Mouse (Mus musculus) CH12.LX (cell line): ENCODE measurements around the gene Igflr1. TPM values are rescaled to one million over a fixed set of nuclear protein-coding genes. Genes with fewer than 3 reads are reported as not detected.

ENCODE experiments used
- DNase-seq: peaks from one replicate; pipeline ENCODE4 v3.0.0-alpha.2; 2013; ENCODE audit errors: extremely low read depth
- H3K27ac ChIP-seq: 2 replicates; pipeline ENCODE4 v1.5.1; 2012; ENCODE audit warnings: low read depth, mild to moderate bottlenecking, control low read depth, moderate library complexity; ENCODE audit not compliant: insufficient read depth
- H3K27me3 ChIP-seq: replicated peaks from 2 replicates; pipeline ENCODE3; 2012; ENCODE audit warnings: inconsistent platforms
- H3K36me3 ChIP-seq, 2 experiments: replicated peaks in 1 of 2; 2 replicates each; pipeline versions ENCODE3 to v1.6.1; 2012; ENCODE audit warnings: inconsistent platforms in 1 of 2, low read length in 1 of 2, mild to moderate bottlenecking in 1 of 2, mixed read lengths in 1 of 2, moderate library complexity in 1 of 2; ENCODE audit not compliant: control insufficient read depth in 1 of 2, insufficient read depth in 1 of 2
- H3K4me1 ChIP-seq, 2 experiments: 2 replicates each; pipeline ENCODE4 v1.6.1; 2012; ENCODE audit warnings: inconsistent platforms in 1 of 2, moderate library complexity in 1 of 2; ENCODE audit not compliant: insufficient read depth in 2 of 2, control insufficient read depth in 1 of 2
- H3K4me2 ChIP-seq: 2 replicates; pipeline ENCODE4 v1.6.1; 2012; ENCODE audit warnings: low read depth, mild to moderate bottlenecking, control low read depth; ENCODE audit not compliant: poor library complexity, insufficient read depth, severe bottlenecking
- H3K4me3 ChIP-seq, 3 experiments: fragments of 150-350 bp in 1 of 3; sonication (generic) in 1 of 3; replicated peaks in 1 of 3; 2 replicates each; pipeline versions ENCODE3 to v1.5.1; 2011 to 2012; ENCODE audit warnings: low read depth in 2 of 3, low read length in 2 of 3, mild to moderate bottlenecking in 2 of 3, moderate library complexity in 2 of 3, control low read depth in 1 of 3, improper control_type of control experiment in 1 of 3, inconsistent platforms in 1 of 3, mixed read lengths in 1 of 3; ENCODE audit not compliant: poor library complexity in 1 of 3
- H3K79me2 ChIP-seq: replicated peaks from 2 replicates; pipeline ENCODE4 v1.6.1; 2012; ENCODE audit warnings: mild to moderate bottlenecking, moderate library complexity; ENCODE audit not compliant: control insufficient read depth, poor library complexity, insufficient read depth, severe bottlenecking; ENCODE audit errors: extremely low read depth
- H3K9ac ChIP-seq: 2 replicates; pipeline ENCODE4 v1.6.1; 2012; ENCODE audit warnings: low read depth, mild to moderate bottlenecking, control low read depth, moderate library complexity; ENCODE audit not compliant: insufficient read depth
- H3K9me3 ChIP-seq: replicated peaks from 2 replicates; pipeline ENCODE3; 2012; ENCODE audit warnings: low read length, inconsistent platforms, mixed read lengths
- BHLHE40 ChIP-seq: IDR thresholded peaks from 2 replicates; pipeline ENCODE4 v1.6.1; 2011; ENCODE audit warnings: mild to moderate bottlenecking, low read depth, low read length, improper control_type of control experiment
- CHD1 ChIP-seq: IDR thresholded peaks from 2 replicates; pipeline ENCODE4 v1.6.1; 2012; ENCODE audit warnings: low read depth, low read length, improper control_type of control experiment, inconsistent platforms
- CHD2 ChIP-seq: IDR thresholded peaks from 2 replicates; pipeline ENCODE4 v1.6.1; 2011; ENCODE audit warnings: low read length, improper control_type of control experiment
- E2F4 ChIP-seq: IDR thresholded peaks from 2 replicates; pipeline ENCODE4 v1.6.1; 2011; ENCODE audit warnings: low read depth, low read length, improper control_type of control experiment; ENCODE audit not compliant: insufficient replicate concordance
- ELF1 ChIP-seq: IDR thresholded peaks from 2 replicates; pipeline ENCODE4 v1.6.1; 2014; ENCODE audit warnings: low read depth, mild to moderate bottlenecking, inconsistent platforms, low read length, improper control_type of control experiment
- EP300 ChIP-seq: IDR thresholded peaks from 2 replicates; pipeline ENCODE4 v1.6.1; 2011; ENCODE audit warnings: low read length, improper control_type of control experiment
- ETS1 ChIP-seq: conservative IDR thresholded peaks from 2 replicates; pipeline ENCODE4 v1.6.1; 2012; ENCODE audit warnings: low read depth, mild to moderate bottlenecking, inconsistent platforms, low read length, improper control_type of control experiment, moderate library complexity
- GABPA ChIP-seq: IDR thresholded peaks from 2 replicates; pipeline ENCODE4 v1.6.1; 2012; ENCODE audit warnings: low read depth, low read length, improper control_type of control experiment, inconsistent platforms; ENCODE audit not compliant: insufficient replicate concordance
- HCFC1 ChIP-seq: IDR thresholded peaks from 2 replicates; pipeline ENCODE4 v1.6.1; 2012; ENCODE audit warnings: low read depth, mild to moderate bottlenecking, inconsistent platforms, low read length, improper control_type of control experiment
- IRF4 ChIP-seq: IDR thresholded peaks from 2 replicates; pipeline ENCODE4 v1.6.1; 2014; ENCODE audit warnings: low read depth, mild to moderate bottlenecking, inconsistent platforms, low read length, improper control_type of control experiment
- MAFK ChIP-seq: IDR thresholded peaks from 2 replicates; pipeline ENCODE4 v1.6.1; 2011; ENCODE audit warnings: low read length, improper control_type of control experiment; ENCODE audit not compliant: insufficient replicate concordance
- MAZ ChIP-seq: IDR thresholded peaks from 2 replicates; pipeline ENCODE4 v1.6.1; 2012; ENCODE audit warnings: low read depth, mild to moderate bottlenecking, inconsistent platforms, low read length, improper control_type of control experiment, moderate library complexity
- MEF2A ChIP-seq: IDR thresholded peaks from 2 replicates; pipeline ENCODE4 v1.6.1; 2014; ENCODE audit warnings: low read depth, mild to moderate bottlenecking, inconsistent platforms, low read length, improper control_type of control experiment, borderline replicate concordance
- MXI1 ChIP-seq: IDR thresholded peaks from 2 replicates; pipeline ENCODE4 v1.6.1; 2011; ENCODE audit warnings: mild to moderate bottlenecking, low read depth, low read length, improper control_type of control experiment
- POLR2A ChIP-seq: IDR thresholded peaks from 2 replicates; pipeline ENCODE4 v1.6.1; 2011; ENCODE audit warnings: low read depth, mild to moderate bottlenecking, improper control_type of control experiment, low read length
- POLR2AphosphoS2 ChIP-seq: IDR thresholded peaks from 2 replicates; pipeline ENCODE4 v1.6.1; 2011; ENCODE audit warnings: low read depth, low read length, improper control_type of control experiment
- RAD21 ChIP-seq: IDR thresholded peaks from 2 replicates; pipeline ENCODE4 v1.6.1; 2011; ENCODE audit warnings: low read depth, mild to moderate bottlenecking, low read length, improper control_type of control experiment, moderate library complexity
- SIN3A ChIP-seq: IDR thresholded peaks from 2 replicates; pipeline ENCODE4 v1.6.1; 2012; ENCODE audit warnings: low read length, improper control_type of control experiment, inconsistent platforms
- USF1 ChIP-seq: IDR thresholded peaks from 2 replicates; pipeline ENCODE4 v1.6.1; 2014; ENCODE audit warnings: low read depth, mild to moderate bottlenecking, inconsistent platforms, low read length, improper control_type of control experiment
- ZKSCAN1 ChIP-seq: IDR thresholded peaks from 2 replicates; pipeline ENCODE4 v1.6.1; 2012; ENCODE audit warnings: low read depth, inconsistent platforms, low read length, improper control_type of control experiment, borderline replicate concordance
- ZMIZ1 ChIP-seq: IDR thresholded peaks from 2 replicates; pipeline ENCODE4 v1.6.1; 2012; ENCODE audit warnings: low read depth, mild to moderate bottlenecking, inconsistent platforms, low read length, improper control_type of control experiment
- ZNF384 ChIP-seq: IDR thresholded peaks from 2 replicates; pipeline ENCODE4 v1.6.1; 2012; ENCODE audit warnings: low read depth, low read length, improper control_type of control experiment, inconsistent platforms
- dilution Hi-C: fragments of 300-500 bp; cut with MboI; formaldehyde crosslinking; loops from 2 replicates; pipeline ENCODE4 v1.14.3; 2020; ENCODE audit warnings: low sequenced_read_pairs; ENCODE audit not compliant: extremely low pct_unique_long_range_greater_than_20kb, extremely low pct_ligation_motif_present
- in situ Hi-C: fragments of 300-500 bp; cut with MboI; formaldehyde crosslinking; loops from 3 replicates; pipeline ENCODE4 v1.14.3; 2019; ENCODE audit warnings: low sequenced_read_pairs, low pct_ligation_motif_present, low pct_unique_long_range_greater_than_20kb, mixed read lengths
- polyA plus RNA-seq: library from polyadenylated mRNA; unstranded; fragments of >175 nt; gene quantifications from 2 replicates; pipeline ENCODE4 v1.2.1, GENCODE M21; 2012; ENCODE audit warnings: low read depth; ENCODE audit not compliant: insufficient read length
- total RNA-seq, 2 experiments: library from RNA; depleted of rRNA; stranded (reverse); fragments of 300-350 nt in 1 of 2; fragments of >200 nt in 1 of 2; gene quantifications; 2 replicates each; pipeline ENCODE4 v1.2.3; 2012 to 2014

The Igflr1 gene
- total and polyA plus RNA-seq, 3 experiments = 1.3 TPM; not detected in 2

DNA sequence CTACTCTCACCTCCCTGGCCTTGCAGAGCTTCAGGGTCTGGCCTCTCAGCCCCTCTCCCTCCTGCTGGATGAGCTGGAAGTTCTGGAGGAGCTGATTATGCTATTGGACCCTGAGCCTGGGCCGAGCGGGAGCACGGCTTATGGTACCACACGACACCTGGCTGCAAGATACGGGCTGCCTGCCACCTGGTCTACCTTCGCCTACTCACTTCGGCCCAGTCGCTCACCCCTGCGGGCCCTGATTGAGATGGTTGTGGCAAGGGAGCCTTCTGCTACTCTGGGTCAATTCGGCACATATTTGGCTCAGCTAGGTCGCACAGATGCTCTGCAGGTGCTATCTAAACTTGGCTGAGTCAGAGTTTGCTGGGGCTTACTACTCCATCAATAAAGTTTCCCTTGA is 2.3 kb downstream of the Igflr1 start:
- peaks cover 7 to 11% of the 10 kb centered on the region in 2 experiments; a peak in 3 of 4 replicates for H3K4me1 ChIP-seq
- peaks cover 63 to 85% of the 10 kb centered on the region in 2 experiments for H3K36me3 ChIP-seq
- no peak overlapping the region for H3K4me2 ChIP-seq
- TF ChIP-seq MAZ = no peak
- TF ChIP-seq CHD1 = no peak
- no peak for TF ChIP-seq MXI1
- no peak for TF ChIP-seq ZKSCAN1
- TF ChIP-seq ELF1 = no peak
- no peak for TF ChIP-seq BHLHE40
- TF ChIP-seq POLR2AphosphoS2 = peak; percentile 68; the same call in 1 of the 2 replicates
- no peak for TF ChIP-seq ZMIZ1
- no peak overlapping the region for H3K4me3 ChIP-seq
- no peaks in the 10 kb centered on the region for H3K27me3 ChIP-seq
- H3K79me2 ChIP-seq = peaks cover under 1% of the 10 kb centered on the region
- H3K27ac ChIP-seq = no peak overlapping the region
- in situ Hi-C loops (no loop called here), dilution Hi-C loops (no loop called here)
- no peak overlapping the region for H3K9ac ChIP-seq
- DNase-seq = no peak
- no peaks in the 10 kb centered on the region for H3K9me3 ChIP-seq

DNA sequence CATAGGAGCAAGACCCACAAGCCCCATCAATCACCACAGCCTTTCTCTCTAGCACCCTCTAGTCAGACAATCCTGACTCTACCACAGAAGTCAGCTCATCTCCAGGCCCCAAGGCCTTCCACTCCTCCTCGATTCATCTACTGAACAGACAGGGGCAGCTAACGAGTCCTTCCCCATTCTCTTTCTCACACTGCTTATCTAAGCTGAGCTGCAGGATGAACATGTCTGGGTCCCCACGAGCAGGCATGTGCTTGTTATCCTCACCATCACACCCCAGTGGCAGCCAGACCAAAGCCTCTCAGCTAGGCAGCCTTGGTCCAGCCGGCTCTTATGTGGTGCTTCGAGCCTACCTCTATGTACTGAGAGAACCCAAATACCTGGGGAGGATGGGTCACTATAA is 7.2 kb downstream of the Igflr1 start:
- no peaks in the 10 kb centered on the region for H3K79me2 ChIP-seq
- H3K4me1 ChIP-seq = no peaks in the 10 kb centered on the region
- in situ Hi-C loops (no loop called here), dilution Hi-C loops (no loop called here)
- H3K27ac ChIP-seq = no peak overlapping the region
- H3K9ac ChIP-seq = no peak overlapping the region
- no peak for TF ChIP-seq CHD1
- DNase-seq = no peak
- no peak overlapping the region for H3K4me3 ChIP-seq
- no peaks in the 10 kb centered on the region for H3K27me3 ChIP-seq
- H3K36me3 ChIP-seq = peaks cover 90 to 98% of the 10 kb centered on the region in 2 experiments
- no peaks in the 10 kb centered on the region for H3K9me3 ChIP-seq
- H3K4me2 ChIP-seq = no peak overlapping the region

DNA sequence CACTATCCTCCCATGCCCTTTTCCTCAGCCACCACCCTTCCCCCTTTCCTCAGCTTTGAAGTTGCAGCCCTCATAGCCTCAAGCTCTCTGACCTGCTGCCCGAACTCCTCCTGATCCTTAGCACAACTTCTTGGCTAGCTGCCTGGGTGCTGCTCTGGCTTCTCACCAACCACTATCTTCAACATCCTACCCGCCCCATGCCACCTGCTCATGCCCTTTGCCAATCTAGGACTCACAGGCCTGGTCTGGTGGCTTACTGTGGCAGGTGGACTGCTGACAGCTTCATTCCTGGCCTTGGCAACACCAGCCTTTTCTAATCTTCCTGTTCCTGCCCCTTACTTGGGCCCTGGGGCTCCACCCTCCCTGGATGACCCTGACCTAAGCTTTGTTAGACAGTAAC is 7.7 kb downstream of the Igflr1 start:
- H3K27ac ChIP-seq = no peak overlapping the region
- DNase-seq = no peak
- in situ Hi-C loops (no loop called here), dilution Hi-C loops (no loop called here)
- H3K4me2 ChIP-seq = no peak overlapping the region
- no peak overlapping the region for H3K9ac ChIP-seq
- H3K4me3 ChIP-seq = no peak overlapping the region
- H3K9me3 ChIP-seq = no peaks in the 10 kb centered on the region
- no peaks in the 10 kb centered on the region for H3K4me1 ChIP-seq
- H3K36me3 ChIP-seq = peaks cover 93 to 100% of the 10 kb centered on the region in 2 experiments
- H3K27me3 ChIP-seq = no peaks in the 10 kb centered on the region
- no peaks in the 10 kb centered on the region for H3K79me2 ChIP-seq
- TF ChIP-seq MEF2A (no peak), IRF4 (no peak), BHLHE40 (no peak), SIN3A (no peak), RAD21 (no peak), GABPA (no peak), ETS1 (no peak), CHD2 (no peak), E2F4 (no peak), HCFC1 (no peak), MAFK (no peak), POLR2A (no peak), ZNF384 (no peak), USF1 (no peak), EP300 (no peak), MAZ (no peak)
- TF ChIP-seq, all 38 proteins: peak for 0
